Mouse (Mus musculus) neural tube, embryonic 15.5 days (tissue): Measurements from ENCODE around the gene Spn. TPM values are rescaled to one million over a fixed set of nuclear protein-coding genes. Genes with fewer than 3 reads are reported as not detected.

Source experiments
- ATAC-seq: fragments of 200-750 bp; cut with Nextera tagmentation; 2 replicates; pipeline ENCODE4 v1.8.0; 2017; ENCODE audit warnings: mild to moderate bottlenecking, moderate TSS enrichment, moderate library complexity; ENCODE audit not compliant: low FRiP score
- H3K27ac ChIP-seq: fragments of 300-500 bp; sonication (generic); replicated peaks from 2 replicates; pipeline ENCODE4 v1.5.1; 2015; ENCODE audit warnings: mild to moderate bottlenecking, inconsistent platforms
- H3K27me3 ChIP-seq: fragments of 300-500 bp; sonication (generic); replicated peaks from 2 replicates; pipeline ENCODE4 v1.6.1; 2015; ENCODE audit warnings: inconsistent platforms
- H3K36me3 ChIP-seq: fragments of 300-500 bp; sonication (generic); 2 replicates; pipeline ENCODE4 v1.6.1; 2015; ENCODE audit warnings: inconsistent platforms
- H3K4me1 ChIP-seq: fragments of 300-500 bp; sonication (generic); 2 replicates; pipeline ENCODE4 v1.6.1; 2015; ENCODE audit warnings: inconsistent platforms
- H3K4me2 ChIP-seq: fragments of 300-500 bp; sonication (generic); 2 replicates; pipeline ENCODE4 v1.6.1; 2015; ENCODE audit warnings: inconsistent platforms, mild to moderate bottlenecking, moderate library complexity
- H3K4me3 ChIP-seq: fragments of 300-500 bp; sonication (generic); replicated peaks from 2 replicates; pipeline ENCODE4 v1.5.1; 2015; ENCODE audit warnings: mild to moderate bottlenecking, inconsistent platforms
- H3K9ac ChIP-seq: fragments of 300-500 bp; sonication (generic); replicated peaks from 2 replicates; pipeline ENCODE4 v1.6.1; 2015; ENCODE audit warnings: mild to moderate bottlenecking, inconsistent platforms
- H3K9me3 ChIP-seq: fragments of 300-500 bp; sonication (generic); replicated peaks from 2 replicates; pipeline ENCODE4 v1.6.1; 2016; ENCODE audit warnings: inconsistent platforms
- WGBS: fragments of 180-500 bp; shearing (Covaris S2); methylation state at CpG from one replicate; pipeline ENCODE4 v1.1.7; 2015; ENCODE audit warnings: mixed read lengths; 5-methylcytosine and 5-hydroxymethylcytosine counted together
- polyA plus RNA-seq: library from polyadenylated mRNA; unstranded; fragments of >200 nt; fragmentation: Nextera tagmentation; extraction: Ambion mirVana; gene quantifications from 2 replicates; pipeline ENCODE4 v1.2.1, GENCODE M21; 2015

Gene Spn
- polyA plus RNA-seq, 1 experiment from 2014 or later, result 0.08 TPM

DNA sequence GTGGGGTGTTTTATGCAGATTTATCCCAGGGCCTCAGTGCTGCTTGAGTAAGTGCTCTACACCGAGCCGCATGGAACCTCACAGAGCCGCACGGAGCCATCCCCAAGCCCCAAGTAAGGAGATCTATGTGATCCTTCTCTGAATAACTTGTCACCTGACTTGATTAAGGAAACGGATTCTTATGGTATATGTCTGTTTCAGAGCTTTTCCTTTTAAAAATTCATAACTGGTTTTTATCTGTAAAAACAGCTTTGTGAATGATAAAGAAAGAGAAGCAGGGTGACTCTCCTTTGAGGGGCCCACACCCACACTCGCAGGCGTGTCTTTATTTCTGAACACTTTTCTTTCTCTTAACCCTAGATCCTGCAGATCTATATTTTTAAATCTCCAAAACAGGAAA is 1.5 kb upstream of the Spn start:
- Histone ChIP-seq H3K27ac (no peak overlapping the region), H3K4me3 (no peak overlapping the region), H3K4me2 (no peak overlapping the region), H3K27me3 (no peaks in the 10 kb centered on the region), H3K36me3 (no peaks in the 10 kb centered on the region), H3K9me3 (no peaks in the 10 kb centered on the region), H3K4me1 (no peaks in the 10 kb centered on the region), H3K9ac (no peak overlapping the region)
- ATAC-seq, result no peak
- WGBS, result 93% methylated on average over 7 of the region's 7 CpGs

- 87% methylated on average over 22 of the region's 22 CpGs for WGBS
- Histone ChIP-seq H3K27ac (no peak overlapping the region), H3K4me1 (no peaks in the 10 kb centered on the region), H3K27me3 (no peaks in the 10 kb centered on the region), H3K9ac (no peak overlapping the region), H3K4me3 (no peak overlapping the region), H3K4me2 (no peak overlapping the region), H3K9me3 (no peaks in the 10 kb centered on the region), H3K36me3 (no peaks in the 10 kb centered on the region)
- ATAC-seq, result no peak
Observed at GRCm38 (mm10) chr7:127136181-127137071, 1.2 kb downstream of the Spn start.

- no peak overlapping the region for H3K27ac ChIP-seq
- H3K4me1 ChIP-seq, result no peaks in the 10 kb centered on the region
- no peaks in the 10 kb centered on the region for H3K9me3 ChIP-seq
- H3K36me3 ChIP-seq, result no peaks in the 10 kb centered on the region
- no peaks in the 10 kb centered on the region for H3K27me3 ChIP-seq
- no peak overlapping the region for H3K4me3 ChIP-seq
- no peak overlapping the region for H3K9ac ChIP-seq
- ATAC-seq, result no peak
- H3K4me2 ChIP-seq, result no peak overlapping the region
- 81% methylated on average over 11 of the region's 11 CpGs for WGBS
Observed at GRCm38 (mm10) chr7:127134821-127135447, 2.7 kb downstream of the Spn start.

DNA sequence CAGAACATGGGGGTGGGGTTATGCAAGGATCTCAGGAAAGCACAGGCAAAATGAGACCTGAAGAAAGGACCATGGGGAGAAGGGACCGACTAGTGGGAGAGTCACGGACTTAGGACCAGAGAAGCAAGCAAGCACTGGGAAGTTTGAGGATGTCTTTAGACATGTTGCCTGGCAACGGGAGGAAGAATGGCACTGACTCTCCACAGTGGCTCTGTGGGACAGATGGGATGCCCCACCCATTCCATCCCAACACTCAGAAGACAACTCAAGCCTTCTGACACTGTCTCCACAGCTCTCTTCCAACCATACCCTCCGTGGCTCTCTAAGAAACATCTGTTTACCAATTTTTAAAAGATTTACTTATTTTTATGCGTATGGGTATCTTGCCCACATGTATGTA is 4.5 kb downstream of the Spn start:
- H3K27ac ChIP-seq, result no peak overlapping the region
- no peaks in the 10 kb centered on the region for H3K9me3 ChIP-seq
- WGBS, result 49% methylated on average over 5 of the region's 5 CpGs
- H3K9ac ChIP-seq, result no peak overlapping the region
- no peak for ATAC-seq
- no peaks in the 10 kb centered on the region for H3K4me1 ChIP-seq
- H3K4me3 ChIP-seq, result no peak overlapping the region
- H3K36me3 ChIP-seq, result no peaks in the 10 kb centered on the region
- H3K27me3 ChIP-seq, result no peaks in the 10 kb centered on the region
- no peak overlapping the region for H3K4me2 ChIP-seq

- no peak for ATAC-seq
- H3K36me3 ChIP-seq, result no peaks in the 10 kb centered on the region
- H3K4me1 ChIP-seq, result no peaks in the 10 kb centered on the region
- H3K9ac ChIP-seq, result no peak overlapping the region
- no peak overlapping the region for H3K4me3 ChIP-seq
- H3K4me2 ChIP-seq, result no peak overlapping the region
- no peaks in the 10 kb centered on the region for H3K9me3 ChIP-seq
- WGBS, result 17% methylated on average over 4 of the region's 4 CpGs
- no peaks in the 10 kb centered on the region for H3K27me3 ChIP-seq
- H3K27ac ChIP-seq, result no peak overlapping the region
Observed at GRCm38 (mm10) chr7:127129638-127130037, 8.0 kb downstream of the Spn start.

- WGBS, result 6% methylated on average over 7 of the region's 7 CpGs
- no peak for ATAC-seq
- H3K27me3 ChIP-seq, result peaks cover 26% of the 10 kb centered on the region
- H3K4me2 ChIP-seq, result 0 out of 2 replicates have a peak within 1 kb of the TSS, but pooled peaks have one; percentile 5
- no peak within 1 kb of the TSS for H3K27ac ChIP-seq
- H3K4me3 ChIP-seq, result no peak within 1 kb of the TSS
- no peaks in the 10 kb centered on the region for H3K36me3 ChIP-seq
- H3K4me1 ChIP-seq, result 0 out of 2 replicates have a peak, but pooled peaks cover 8% of the 10 kb centered on the region
- no peak within 1 kb of the TSS for H3K9ac ChIP-seq
- no peaks in the 10 kb centered on the region; the same call in 1 of the 2 replicates for H3K9me3 ChIP-seq
Observed at GRCm38 (mm10) chr7:127121911-127122270, 15.7 kb downstream of the Spn start, which contains the start of gene Qprt. Gene Qprt (minus strand): TSS chr7:127122226.

- H3K4me1 ChIP-seq, result 0 out of 2 replicates have a peak, but pooled peaks cover 8% of the 10 kb centered on the region
- H3K9ac ChIP-seq, result no peak overlapping the region
- ATAC-seq, result no peak
- H3K36me3 ChIP-seq, result no peaks in the 10 kb centered on the region
- H3K4me3 ChIP-seq, result no peak overlapping the region
- H3K27ac ChIP-seq, result no peak overlapping the region
- 17% methylated on average over 21 of the region's 21 CpGs for WGBS
- H3K27me3 ChIP-seq, result peaks cover 26% of the 10 kb centered on the region
- H3K4me2 ChIP-seq, result 0 out of 2 replicates have a peak overlapping the region, but pooled peaks have one; percentile 5
- H3K9me3 ChIP-seq, result no peaks in the 10 kb centered on the region; the same call in 1 of the 2 replicates
Observed at GRCm38 (mm10) chr7:127121061-127121910, 16.3 kb downstream of the Spn start.

GRCm38 (mm10) chr7:127118671-127119445 is 18.8 kb downstream of the Spn start:
- no peak overlapping the region for H3K9ac ChIP-seq
- peaks cover 26% of the 10 kb centered on the region for H3K27me3 ChIP-seq
- ATAC-seq, result no peak
- no peaks in the 10 kb centered on the region for H3K9me3 ChIP-seq
- H3K4me3 ChIP-seq, result no peak overlapping the region
- no peak overlapping the region for H3K4me2 ChIP-seq
- 0 out of 2 replicates have a peak, but pooled peaks cover 8% of the 10 kb centered on the region for H3K4me1 ChIP-seq
- H3K27ac ChIP-seq, result no peak overlapping the region
- 44% methylated on average over 14 of the region's 14 CpGs for WGBS
- H3K36me3 ChIP-seq, result no peaks in the 10 kb centered on the region

DNA sequence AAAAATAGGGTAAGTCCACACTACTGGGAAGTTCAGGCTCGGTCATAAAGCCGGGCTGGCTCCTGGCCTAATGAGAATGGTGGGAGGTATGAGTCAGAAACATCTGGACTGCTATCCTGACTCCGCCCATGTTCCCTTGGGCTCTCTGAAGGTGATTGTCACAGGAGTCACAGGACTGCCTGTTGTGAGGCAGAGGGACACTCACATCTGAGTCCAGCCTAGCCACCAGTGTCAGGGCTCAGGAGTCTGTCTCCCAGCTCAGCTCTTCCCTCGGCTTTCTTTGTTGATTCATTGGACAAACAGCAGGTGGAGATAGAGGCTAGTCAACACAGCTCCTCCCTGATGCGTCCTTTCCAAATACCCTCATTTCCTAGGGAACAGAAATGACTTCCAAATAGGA is 19.7 kb downstream of the Spn start:
- Histone ChIP-seq H3K4me2 (peak overlapping the region; percentile 22; the same call in 1 of the 2 replicates), H3K4me1 (0 out of 2 replicates have a peak, but pooled peaks cover 8% of the 10 kb centered on the region), H3K36me3 (no peaks in the 10 kb centered on the region), H3K4me3 (no peak overlapping the region), H3K27me3 (peaks cover 26% of the 10 kb centered on the region), H3K9ac (no peak overlapping the region), H3K27ac (no peak overlapping the region), H3K9me3 (no peaks in the 10 kb centered on the region)
- WGBS, result 39% methylated on average over 5 of the region's 5 CpGs
- no peak for ATAC-seq

- 44% methylated on average over 11 of the region's 11 CpGs for WGBS
- H3K4me3 ChIP-seq, result no peak overlapping the region
Observed at GRCm38 (mm10) chr7:127116331-127116935, 21.2 kb downstream of the Spn start.

More at GRCm38 (mm10) chr7:127116331-127116935, 21.2 kb downstream of the Spn start:
- 0 out of 2 replicates have a peak, but pooled peaks cover 5% of the 10 kb centered on the region for H3K4me1 ChIP-seq
- no peaks in the 10 kb centered on the region for H3K9me3 ChIP-seq
- H3K4me2 ChIP-seq, result no peak overlapping the region
- H3K27me3 ChIP-seq, result peaks cover 14% of the 10 kb centered on the region
- no peak overlapping the region for H3K9ac ChIP-seq
- ATAC-seq, result no peak
- H3K27ac ChIP-seq, result no peak overlapping the region
- H3K36me3 ChIP-seq, result no peaks in the 10 kb centered on the region
